Mouse (Mus musculus): ENCODE measurements around the gene 4930426L09Rik.
"Not testable (repeated sequence)": the region's sequence is repeated elsewhere in the genome, so short reads cannot be mapped to it uniquely, and the experiment has no call there.

4930426L09Rik gene

GRCm38 (mm10) chr2:18970461-18970860, 27.7 kb upstream of the 4930426L09Rik start:
- no peak for DNase-seq (ENCODE audit: low read depth, low spot score)

GRCm38 (mm10) chr2:18971564-18971963, 26.6 kb upstream of the 4930426L09Rik start:
- no peak for DNase-seq (ENCODE audit: low read depth, low spot score)

- no peak for DNase-seq (ENCODE audit: low read depth, low spot score)
Observed at GRCm38 (mm10) chr2:18974882-18975645, 23.1 kb upstream of the 4930426L09Rik start.

- DNase-seq (ENCODE audit: low read depth, low spot score), result no peak
Observed at GRCm38 (mm10) chr2:18976175-18976574, 22.0 kb upstream of the 4930426L09Rik start.

- DNase-seq (ENCODE audit: low read depth, low spot score), result peak; percentile 11
Observed at GRCm38 (mm10) chr2:18977201-18977805, 20.8 kb upstream of the 4930426L09Rik start.

GRCm38 (mm10) chr2:18979046-18979445, 19.1 kb upstream of the 4930426L09Rik start:
- no peak for DNase-seq (ENCODE audit: low read depth, low spot score)

GRCm38 (mm10) chr2:18979675-18980074, 18.5 kb upstream of the 4930426L09Rik start:
- DNase-seq (ENCODE audit: low read depth, low spot score), result no peak

GRCm38 (mm10) chr2:18982581-18982980, 15.6 kb upstream of the 4930426L09Rik start:
- DNase-seq (ENCODE audit: low read depth, low spot score), result no peak

GRCm38 (mm10) chr2:18983546-18983945, 14.6 kb upstream of the 4930426L09Rik start:
- DNase-seq (ENCODE audit: low read depth, low spot score), result no peak

GRCm38 (mm10) chr2:18984095-18984847, 13.9 kb upstream of the 4930426L09Rik start:
- no peak for DNase-seq (ENCODE audit: low read depth, low spot score)

- no peak for DNase-seq (ENCODE audit: low read depth, low spot score)
Observed at GRCm38 (mm10) chr2:18985506-18985905, 12.6 kb upstream of the 4930426L09Rik start.

- DNase-seq (ENCODE audit: low read depth, low spot score), result no peak
Observed at GRCm38 (mm10) chr2:18988885-18989284, 9.3 kb upstream of the 4930426L09Rik start.

- DNase-seq (ENCODE audit: low read depth, low spot score), result no peak
Observed at GRCm38 (mm10) chr2:18992512-18993510, 5.3 kb upstream of the 4930426L09Rik start.

GRCm38 (mm10) chr2:18996451-18997211, 1.5 kb upstream of the 4930426L09Rik start:
- DNase-seq (ENCODE audit: low read depth, low spot score), result peak; percentile 43

GRCm38 (mm10) chr2:18997387-18997971, 664 bp upstream of the 4930426L09Rik start:
- peak; percentile 25 for DNase-seq (ENCODE audit: low read depth, low spot score)

- DNase-seq (ENCODE audit: low read depth, low spot score), result no peak
Observed at GRCm38 (mm10) chr2:18999395-18999794, 1.3 kb downstream of the 4930426L09Rik start.

GRCm38 (mm10) chr2:19004801-19005200, 6.7 kb downstream of the 4930426L09Rik start:
- DNase-seq (ENCODE audit: low read depth, low spot score), result no peak

GRCm38 (mm10) chr2:19006124-19006523, 8.0 kb downstream of the 4930426L09Rik start:
- DNase-seq (ENCODE audit: low read depth, low spot score), result no peak

- no peak for DNase-seq (ENCODE audit: low read depth, low spot score)
Observed at GRCm38 (mm10) chr2:19007580-19007979, 9.4 kb downstream of the 4930426L09Rik start.

- DNase-seq (ENCODE audit: low read depth, low spot score), result not testable (repeated sequence)
Observed at GRCm38 (mm10) chr2:19010541-19010940, 12.4 kb downstream of the 4930426L09Rik start.

Measured in ES-CJ7 (cell line).